Mouse (Mus musculus) intestine, embryonic 16.5 days (tissue): ENCODE measurements around the gene Spata1. TPM values are rescaled to one million over a fixed set of nuclear protein-coding genes. Genes with fewer than 3 reads are reported as not detected.

Experiments
- ATAC-seq: fragments of 200-750 bp; cut with Nextera tagmentation; 2 replicates; pipeline ENCODE4 v1.8.0; 2017; ENCODE audit warnings: moderate TSS enrichment, moderate library complexity
- H3K27ac ChIP-seq: fragments of 300-500 bp; sonication (generic); 2 replicates; pipeline ENCODE4 v1.5.1; 2014; ENCODE audit warnings: mild to moderate bottlenecking, low read length
- H3K27me3 ChIP-seq: fragments of 300-500 bp; sonication (generic); replicated peaks from 2 replicates; pipeline ENCODE4 v1.6.1; 2014; ENCODE audit warnings: low read length, control low read depth, mixed read lengths; ENCODE audit not compliant: control insufficient read depth, insufficient read depth
- H3K36me3 ChIP-seq: fragments of 300-500 bp; sonication (generic); 2 replicates; pipeline ENCODE4 v1.6.1; 2014; ENCODE audit warnings: low read length, control low read depth; ENCODE audit not compliant: control insufficient read depth, insufficient read depth
- H3K4me1 ChIP-seq: fragments of 300-500 bp; sonication (generic); 2 replicates; pipeline ENCODE4 v1.6.1; 2014; ENCODE audit warnings: low read length, control low read depth, mixed read lengths; ENCODE audit not compliant: control insufficient read depth, insufficient read depth
- H3K4me2 ChIP-seq: fragments of 300-500 bp; sonication (generic); 2 replicates; pipeline ENCODE4 v1.6.1; 2014; ENCODE audit warnings: low read depth, low read length, control low read depth
- H3K4me3 ChIP-seq: fragments of 300-500 bp; sonication (generic); 2 replicates; pipeline ENCODE4 v1.5.1; 2014; ENCODE audit warnings: mild to moderate bottlenecking, low read length
- H3K9ac ChIP-seq: fragments of 300-500 bp; sonication (generic); 2 replicates; pipeline ENCODE4 v1.6.1; 2014; ENCODE audit warnings: low read depth, low read length
- H3K9me3 ChIP-seq: fragments of 300-500 bp; sonication (generic); 2 replicates; pipeline ENCODE4 v1.6.1; 2016; ENCODE audit warnings: low read length, control low read depth; ENCODE audit not compliant: control insufficient read depth
- WGBS: fragments of 180-500 bp; shearing (Covaris S2); extraction: QIAGEN DNeasy Blood & Tissue Kit; methylation state at CpG from one replicate; pipeline ENCODE4 v1.1.7; 2014; 5-methylcytosine and 5-hydroxymethylcytosine counted together
- polyA plus RNA-seq: library from polyadenylated mRNA; unstranded; fragments of >200 nt; fragmentation: Nextera tagmentation; extraction: Ambion mirVana; gene quantifications from 2 replicates; pipeline ENCODE4 v1.2.1, GENCODE M21; 2015

Spata1 gene
- polyA plus RNA-seq, 1 experiment from 2014 or later: 2.0 TPM

GRCm38 (mm10) chr3:146447598-146447997 lies 52.0 kb downstream of the Spata1 start:
- Histone ChIP-seq H3K4me3 (no peak overlapping the region), H3K27ac (no peak overlapping the region), H3K9ac (no peak overlapping the region), H3K9me3 (no peaks in the 10 kb centered on the region), H3K36me3 (0 out of 2 replicates have a peak, but pooled peaks cover 3% of the 10 kb centered on the region), H3K27me3 (no peaks in the 10 kb centered on the region), H3K4me1 (0 out of 2 replicates have a peak, but pooled peaks cover 3% of the 10 kb centered on the region), H3K4me2 (no peak overlapping the region)
- no peak for ATAC-seq
- 77% methylated on average over 3 of the region's 3 CpGs for WGBS

DNA sequence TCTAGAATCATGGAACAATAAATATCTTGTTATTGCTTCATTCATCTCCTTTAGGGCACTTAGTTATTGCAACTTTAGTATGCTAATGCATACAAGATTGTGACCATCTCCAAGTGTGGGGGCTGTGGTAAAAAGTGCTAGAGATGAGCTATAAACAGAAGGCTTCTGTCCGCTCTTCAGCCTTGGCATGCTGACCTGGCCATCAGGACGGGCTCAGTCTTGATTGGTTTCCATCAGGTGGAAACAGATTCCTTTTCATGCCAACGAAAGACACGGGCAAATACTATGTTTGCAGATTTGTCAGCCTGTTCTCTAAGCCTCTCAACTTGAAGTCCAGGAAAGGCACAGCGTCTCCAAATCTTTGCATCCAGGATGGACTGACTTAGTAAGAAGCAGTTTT lies 52.4 kb downstream of the Spata1 start:
- Histone ChIP-seq H3K27ac (no peak overlapping the region), H3K4me3 (no peak overlapping the region), H3K9ac (no peak overlapping the region), H3K27me3 (no peaks in the 10 kb centered on the region), H3K4me1 (0 out of 2 replicates have a peak, but pooled peaks cover 3% of the 10 kb centered on the region), H3K9me3 (no peaks in the 10 kb centered on the region), H3K36me3 (0 out of 2 replicates have a peak, but pooled peaks cover 3% of the 10 kb centered on the region), H3K4me2 (no peak overlapping the region)
- 87% methylated on average over 5 of the region's 5 CpGs for WGBS
- no peak for ATAC-seq

DNA sequence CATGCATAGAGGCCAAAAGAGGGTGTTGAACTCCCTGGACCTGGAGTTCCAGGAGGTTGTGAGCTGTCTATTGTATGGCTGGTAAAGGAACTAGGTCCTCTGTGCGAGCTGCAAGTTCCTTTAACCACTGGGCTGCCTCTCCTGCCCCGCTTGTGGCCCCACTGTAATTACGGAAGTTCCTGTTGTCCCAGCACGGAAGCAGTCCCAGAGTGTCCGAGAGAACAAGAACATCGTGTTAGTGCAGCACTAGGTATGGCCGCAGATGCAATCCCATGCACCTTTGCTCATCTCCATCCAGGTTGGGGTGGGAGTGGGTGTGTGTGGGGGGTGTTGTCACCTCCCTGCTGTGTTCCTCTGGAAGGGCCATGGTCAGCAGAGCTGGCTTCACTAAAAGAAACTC lies 54.7 kb downstream of the Spata1 start:
- Histone ChIP-seq H3K27me3 (no peaks in the 10 kb centered on the region), H3K4me1 (0 out of 2 replicates have a peak, but pooled peaks cover 3% of the 10 kb centered on the region), H3K9me3 (no peaks in the 10 kb centered on the region), H3K4me2 (no peak overlapping the region), H3K9ac (no peak overlapping the region), H3K36me3 (peaks cover 5% of the 10 kb centered on the region; the same call in 1 of the 2 replicates), H3K27ac (no peak overlapping the region), H3K4me3 (no peak overlapping the region)
- 92% methylated on average over 7 of the region's 7 CpGs for WGBS
- no peak for ATAC-seq

GRCm38 (mm10) chr3:146443380-146443779 lies 56.2 kb downstream of the Spata1 start:
- H3K9me3 ChIP-seq: no peaks in the 10 kb centered on the region
- H3K27me3 ChIP-seq: no peaks in the 10 kb centered on the region
- H3K4me3 ChIP-seq: no peak overlapping the region
- H3K4me1 ChIP-seq: 0 out of 2 replicates have a peak, but pooled peaks cover 3% of the 10 kb centered on the region
- no peak overlapping the region for H3K4me2 ChIP-seq
- peak; percentile 63 for ATAC-seq
- 82% methylated on average over 7 of the region's 7 CpGs for WGBS
- peaks cover 5% of the 10 kb centered on the region; the same call in 1 of the 2 replicates for H3K36me3 ChIP-seq
- H3K9ac ChIP-seq: no peak overlapping the region
- H3K27ac ChIP-seq: peak overlapping the region; percentile 26; the same call in 1 of the 2 replicates

DNA sequence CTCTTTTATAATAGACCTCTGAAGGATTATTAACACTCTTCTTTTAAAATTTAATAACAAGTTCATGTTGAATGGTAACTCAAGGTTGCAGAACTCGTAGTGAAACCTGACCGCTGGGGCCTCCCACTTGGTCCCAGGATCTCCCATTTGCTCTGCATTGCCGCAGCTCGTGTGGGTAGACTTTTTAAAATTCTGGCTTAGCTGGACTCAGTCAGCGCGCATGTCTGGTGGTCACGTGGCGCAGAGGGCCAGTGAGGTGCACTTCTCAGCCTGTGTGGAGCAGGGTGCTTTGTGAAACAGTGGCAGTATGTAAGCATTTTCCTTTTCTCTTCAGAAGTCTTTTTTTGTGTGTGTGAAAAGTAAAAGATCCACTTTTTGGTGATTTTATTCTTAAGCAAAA lies 56.6 kb downstream of the Spata1 start:
- Histone ChIP-seq H3K4me2 (no peak overlapping the region), H3K36me3 (peaks cover 5% of the 10 kb centered on the region; the same call in 1 of the 2 replicates), H3K9me3 (no peaks in the 10 kb centered on the region), H3K27ac (peak overlapping the region; percentile 7; the same call in 1 of the 2 replicates), H3K27me3 (no peaks in the 10 kb centered on the region), H3K9ac (no peak overlapping the region), H3K4me3 (no peak overlapping the region), H3K4me1 (0 out of 2 replicates have a peak, but pooled peaks cover under 1% of the 10 kb centered on the region)
- ATAC-seq: no peak
- 92% methylated on average over 8 of the region's 8 CpGs for WGBS

- WGBS: 89% methylated on average over 7 of the region's 7 CpGs
- Histone ChIP-seq H3K9me3 (no peaks in the 10 kb centered on the region), H3K4me2 (no peak overlapping the region), H3K4me1 (no peaks in the 10 kb centered on the region), H3K4me3 (no peak overlapping the region), H3K9ac (no peak overlapping the region), H3K27ac (no peak overlapping the region), H3K36me3 (peaks cover 5% of the 10 kb centered on the region; the same call in 1 of the 2 replicates), H3K27me3 (no peaks in the 10 kb centered on the region)
- ATAC-seq: no peak
These were observed 57.1 kb downstream of the Spata1 start for GRCm38 (mm10) chr3:146442484-146442883.

DNA sequence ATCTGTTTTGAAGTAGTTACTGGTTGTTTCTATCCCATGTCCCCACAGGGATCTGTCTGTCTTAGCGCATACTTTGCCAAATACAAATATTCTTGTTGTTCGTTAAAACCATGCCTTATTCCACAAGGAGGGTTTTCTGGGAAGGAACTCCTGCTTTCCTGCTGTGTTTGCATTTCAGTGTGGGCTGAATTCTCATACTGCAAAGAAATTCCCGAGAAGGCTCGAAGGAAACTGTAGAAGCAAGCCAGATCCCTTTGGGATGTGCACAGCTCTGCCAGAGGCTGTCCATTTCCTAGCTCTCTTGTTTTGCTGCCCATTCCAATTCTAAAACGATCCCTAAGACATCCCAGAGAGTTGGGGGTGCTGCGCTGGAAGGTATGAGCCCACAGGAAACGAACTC lies 59.1 kb downstream of the Spata1 start:
- Histone ChIP-seq H3K36me3 (peaks cover 18% of the 10 kb centered on the region), H3K27ac (no peak overlapping the region), H3K27me3 (no peaks in the 10 kb centered on the region), H3K9ac (no peak overlapping the region), H3K4me3 (no peak overlapping the region), H3K9me3 (no peaks in the 10 kb centered on the region), H3K4me1 (no peaks in the 10 kb centered on the region), H3K4me2 (no peak overlapping the region)
- 83% methylated on average over 7 of the region's 7 CpGs for WGBS
- no peak for ATAC-seq

GRCm38 (mm10) chr3:146440011-146440410 lies 59.5 kb downstream of the Spata1 start:
- Histone ChIP-seq H3K4me3 (no peak overlapping the region), H3K4me1 (no peaks in the 10 kb centered on the region), H3K9ac (no peak overlapping the region)

DNA sequence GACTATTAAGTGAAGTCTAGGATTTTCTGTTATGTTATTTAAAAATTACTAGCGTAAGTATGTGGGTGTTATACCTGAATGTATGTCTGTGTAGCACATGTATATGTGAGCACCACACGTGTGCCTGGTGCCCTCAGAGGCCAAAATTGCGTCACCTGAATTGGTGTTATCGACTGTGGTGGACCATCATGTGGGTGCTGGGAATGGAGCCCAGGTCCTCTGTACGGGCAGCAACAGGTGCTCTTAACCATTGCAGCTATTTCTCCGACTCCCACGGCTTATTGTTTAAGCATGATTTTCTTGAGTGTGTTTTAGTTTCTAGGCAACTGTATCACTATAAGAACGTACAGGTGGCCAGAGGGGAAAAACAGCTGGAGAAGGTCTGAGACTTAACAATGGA lies 63.4 kb downstream of the Spata1 start:
- Histone ChIP-seq H3K4me1 (no peaks in the 10 kb centered on the region), H3K27me3 (no peaks in the 10 kb centered on the region), H3K36me3 (peaks cover 18% of the 10 kb centered on the region), H3K4me2 (no peak overlapping the region), H3K27ac (no peak overlapping the region), H3K4me3 (no peak overlapping the region), H3K9ac (no peak overlapping the region), H3K9me3 (no peaks in the 10 kb centered on the region)
- no peak for ATAC-seq
- 93% methylated on average over 8 of the region's 8 CpGs for WGBS

More at GRCm38 (mm10) chr3:146440011-146440410, 59.5 kb downstream of the Spata1 start:
- ATAC-seq: no peak
- peaks cover 15% of the 10 kb centered on the region for H3K36me3 ChIP-seq
- H3K4me2 ChIP-seq: no peak overlapping the region
- WGBS: 88% methylated on average over 12 of the region's 12 CpGs
- no peaks in the 10 kb centered on the region for H3K9me3 ChIP-seq
- H3K27ac ChIP-seq: no peak overlapping the region
- H3K27me3 ChIP-seq: no peaks in the 10 kb centered on the region

GRCm38 (mm10) chr3:146435533-146435932 lies 64.0 kb downstream of the Spata1 start:
- Histone ChIP-seq H3K4me3 (no peak overlapping the region), H3K36me3 (peaks cover 18% of the 10 kb centered on the region), H3K27me3 (no peaks in the 10 kb centered on the region), H3K9me3 (no peaks in the 10 kb centered on the region), H3K27ac (no peak overlapping the region), H3K4me1 (no peaks in the 10 kb centered on the region), H3K9ac (no peak overlapping the region), H3K4me2 (no peak overlapping the region)
- no peak for ATAC-seq
- 92% methylated on average over 11 of the region's 11 CpGs for WGBS
